Mouse (Mus musculus) MEL (cell line): ENCODE measurements around the gene Dram1. TPM values are rescaled to one million over a fixed set of nuclear protein-coding genes. Genes with fewer than 3 reads are reported as not detected.

ENCODE experiments used
- DNase-seq: peaks from one replicate; pipeline ENCODE4 v3.0.0; 2011; ENCODE audit warnings: low read depth, low spot score
- H3K27ac ChIP-seq: 2 replicates; pipeline ENCODE4 v1.5.1; 2012; ENCODE audit warnings: low read depth, mild to moderate bottlenecking, control low read depth, low read length, moderate library complexity; ENCODE audit not compliant: control insufficient read depth
- H3K27me3 ChIP-seq, 2 experiments: fragments of 150-350 bp in 1 of 2; sonication (generic) in 1 of 2; 2 replicates each; pipeline ENCODE4 v1.6.1; 2012; ENCODE audit warnings: low read length in 2 of 2, mild to moderate bottlenecking in 2 of 2, improper control_type of control experiment in 1 of 2, moderate library complexity in 1 of 2; ENCODE audit not compliant: insufficient read depth in 2 of 2, control insufficient read depth in 1 of 2
- H3K36me3 ChIP-seq, 2 experiments: 2 replicates each; pipeline ENCODE4 v1.6.1; 2012 to 2014; ENCODE audit warnings: low read length in 2 of 2, improper control_type of control experiment in 1 of 2, inconsistent platforms in 1 of 2, mild to moderate bottlenecking in 1 of 2; ENCODE audit not compliant: insufficient read depth in 2 of 2, control insufficient read depth in 1 of 2
- H3K4me1 ChIP-seq, 2 experiments: fragments of 150-350 bp in 1 of 2; sonication (generic) in 1 of 2; 2 replicates each; pipeline ENCODE4 v1.6.1; 2012; ENCODE audit warnings: low read length in 2 of 2, improper control_type of control experiment in 1 of 2, mild to moderate bottlenecking in 1 of 2; ENCODE audit not compliant: insufficient read depth in 2 of 2, control insufficient read depth in 1 of 2
- H3K4me3 ChIP-seq, 2 experiments: fragments of 150-350 bp in 1 of 2; sonication (generic) in 1 of 2; 2 replicates each; pipeline ENCODE4 v1.5.1; 2012; ENCODE audit warnings: low read depth in 2 of 2, low read length in 2 of 2, mild to moderate bottlenecking in 2 of 2, moderate library complexity in 2 of 2, control low read depth in 1 of 2, improper control_type of control experiment in 1 of 2; ENCODE audit not compliant: control insufficient read depth in 1 of 2, insufficient read depth in 1 of 2
- H3K79me2 ChIP-seq: 2 replicates; pipeline ENCODE4 v1.6.1; 2012; ENCODE audit warnings: mild to moderate bottlenecking, low read length, moderate library complexity; ENCODE audit not compliant: control insufficient read depth, poor library complexity, insufficient read depth
- H3K9ac ChIP-seq: 2 replicates; pipeline ENCODE4 v1.6.1; 2012; ENCODE audit warnings: low read depth, mild to moderate bottlenecking, control low read depth, low read length, moderate library complexity; ENCODE audit not compliant: control insufficient read depth, poor library complexity, severe bottlenecking
- H3K9me3 ChIP-seq: fragments of 150-350 bp; sonication (generic); replicated peaks from 2 replicates; pipeline ENCODE4 v1.6.1; 2012; ENCODE audit warnings: mild to moderate bottlenecking, low read length, improper control_type of control experiment, moderate library complexity; ENCODE audit not compliant: insufficient read depth
- BHLHE40 ChIP-seq: IDR thresholded peaks from 2 replicates; pipeline ENCODE4 v1.6.1; 2012; ENCODE audit warnings: low read depth, mild to moderate bottlenecking, inconsistent platforms, low read length, improper control_type of control experiment, borderline replicate concordance
- CTCF ChIP-seq, 3 experiments: IDR thresholded peaks in 2 of 3; conservative IDR thresholded peaks in 1 of 3; 2 replicates each; pipeline ENCODE4 v1.5.1; 2011 to 2012; ENCODE audit warnings: low read length in 3 of 3, low read depth in 2 of 3, mild to moderate bottlenecking in 2 of 3, improper control_type of control experiment in 1 of 3, inconsistent platforms in 1 of 3, mixed read lengths in 1 of 3, moderate library complexity in 1 of 3; ENCODE audit not compliant: control insufficient read depth in 1 of 3, insufficient read depth in 1 of 3, poor library complexity in 1 of 3, severe bottlenecking in 1 of 3
- EP300 ChIP-seq, 2 experiments: IDR thresholded peaks; 2 replicates each; pipeline ENCODE4 v1.6.1; 2011; ENCODE audit warnings: improper control_type of control experiment in 2 of 2, low read length in 2 of 2, low read depth in 1 of 2, mild to moderate bottlenecking in 1 of 2
- GABPA ChIP-seq: IDR thresholded peaks from 2 replicates; pipeline ENCODE4 v1.6.1; 2012; ENCODE audit warnings: low read depth, mild to moderate bottlenecking, inconsistent platforms, low read length, improper control_type of control experiment, moderate library complexity
- HCFC1 ChIP-seq: IDR thresholded peaks from 2 replicates; pipeline ENCODE4 v1.6.1; 2012; ENCODE audit warnings: low read depth, mild to moderate bottlenecking, inconsistent platforms, low read length, improper control_type of control experiment, moderate library complexity
- MAFK ChIP-seq: IDR thresholded peaks from 2 replicates; pipeline ENCODE4 v1.6.1; 2011; ENCODE audit warnings: low read depth, mild to moderate bottlenecking, low read length, improper control_type of control experiment, borderline replicate concordance
- MAX ChIP-seq: IDR thresholded peaks from 2 replicates; pipeline ENCODE4 v1.6.1; 2011; ENCODE audit warnings: low read length, improper control_type of control experiment
- MAZ ChIP-seq: IDR thresholded peaks from 2 replicates; pipeline ENCODE4 v1.6.1; 2012; ENCODE audit warnings: low read depth, mild to moderate bottlenecking, inconsistent platforms, low read length, improper control_type of control experiment
- NELFE ChIP-seq: IDR thresholded peaks from 2 replicates; pipeline ENCODE4 v1.6.1; 2011; ENCODE audit warnings: low read depth, low read length, improper control_type of control experiment
- POLR2AphosphoS2 ChIP-seq: IDR thresholded peaks from 2 replicates; pipeline ENCODE4 v1.6.1; 2011; ENCODE audit warnings: low read length, improper control_type of control experiment
- RAD21 ChIP-seq: IDR thresholded peaks from 2 replicates; pipeline ENCODE4 v1.6.1; 2011; ENCODE audit warnings: mild to moderate bottlenecking, low read depth, low read length, improper control_type of control experiment
- SIN3A ChIP-seq: IDR thresholded peaks from 2 replicates; pipeline ENCODE4 v1.6.1; 2012; ENCODE audit warnings: low read length, improper control_type of control experiment, inconsistent platforms
- SMC3 ChIP-seq: IDR thresholded peaks from 2 replicates; pipeline ENCODE4 v1.6.1; 2011; ENCODE audit warnings: low read depth, low read length, improper control_type of control experiment
- TBP ChIP-seq: IDR thresholded peaks from 2 replicates; pipeline ENCODE4 v1.8.0; 2011; ENCODE audit warnings: low read depth, low read length, improper control_type of control experiment
- TCF12 ChIP-seq: IDR thresholded peaks from 2 replicates; pipeline ENCODE4 v1.6.1; 2014; ENCODE audit warnings: low read depth, mild to moderate bottlenecking, inconsistent platforms, low read length, improper control_type of control experiment, moderate library complexity
- USF1 ChIP-seq: IDR thresholded peaks from 2 replicates; pipeline ENCODE4 v1.6.1; 2014; ENCODE audit warnings: low read depth, mild to moderate bottlenecking, inconsistent platforms, low read length, improper control_type of control experiment, moderate library complexity
- ZC3H11A ChIP-seq: IDR thresholded peaks from 2 replicates; pipeline ENCODE4 v1.6.1; 2012; ENCODE audit warnings: low read depth, mild to moderate bottlenecking, inconsistent platforms, low read length, improper control_type of control experiment
- ZNF384 ChIP-seq: IDR thresholded peaks from 2 replicates; pipeline ENCODE4 v1.6.1; 2012; ENCODE audit warnings: low read depth, mild to moderate bottlenecking, inconsistent platforms, low read length, improper control_type of control experiment
- polyA plus RNA-seq, 2 experiments: library from polyadenylated mRNA; stranded (reverse) in 1 of 2; unstranded in 1 of 2; fragments of >175 nt in 1 of 2; fragments of >200 nt in 1 of 2; gene quantifications; 2 replicates each; pipeline versions ENCODE4 v1.2.1 to v1.2.4; 2012; ENCODE audit warnings: low replicate concordance in 2 of 2, low read depth in 1 of 2; ENCODE audit not compliant: insufficient read length in 2 of 2, insufficient read depth in 1 of 2, missing spikeins in 1 of 2
- total RNA-seq: library from RNA; depleted of rRNA; stranded (reverse); fragments of 300-350 nt; gene quantifications from 2 replicates; pipeline ENCODE4 v1.2.3, GENCODE M21; 2012

Dram1 gene
- total and polyA plus RNA-seq, 3 experiments = 0.17 TPM; not detected in 2

DNA sequence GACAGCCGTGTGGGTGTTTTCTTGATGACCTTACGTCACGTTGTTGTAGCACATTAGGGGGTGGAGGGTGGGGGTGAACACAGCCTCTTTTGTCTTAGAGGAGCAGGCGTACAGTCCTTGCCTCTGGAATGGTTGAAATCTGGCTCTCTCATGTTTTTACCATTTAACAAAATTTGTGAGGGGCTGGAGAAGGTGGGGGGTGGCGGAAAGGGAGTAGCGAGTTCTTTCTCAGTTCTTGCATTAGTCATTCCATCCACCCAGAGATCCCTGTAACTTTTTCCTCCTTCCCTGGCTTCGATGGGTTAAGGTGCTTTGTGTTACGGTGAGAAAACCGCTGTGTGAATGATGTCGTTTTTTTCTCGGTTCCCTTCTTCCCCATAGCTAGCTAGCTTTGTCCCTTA, 41.3 kb upstream of the Dram1 start:
- Histone ChIP-seq H3K9me3 (no peaks in the 10 kb centered on the region), H3K27me3 (no peaks in the 10 kb centered on the region), H3K27ac (no peak overlapping the region), H3K79me2 (no peaks in the 10 kb centered on the region), H3K36me3 (peaks cover 0 to 7% of the 10 kb centered on the region in 2 experiments; a peak in 2 of 4 replicates), H3K9ac (no peak overlapping the region), H3K4me1 (no peaks in the 10 kb centered on the region), H3K4me3 (no peak overlapping the region)
- DNase-seq = no peak
- TF ChIP-seq NELFE = no peak
- TF ChIP-seq TCF12 = no peak
- no peak for TF ChIP-seq MAZ
- no peak for TF ChIP-seq CTCF (IDR thresholded peaks at IDR 0.05 in 2 of 3, conservative IDR thresholded peaks at IDR 0.05 in 1 of 3; ENCODE audit: control insufficient read depth in 1 of 3, insufficient read depth in 1 of 3, low read depth in 2 of 3, low read length in 3 of 3, poor library complexity in 1 of 3, severe bottlenecking in 1 of 3)
- TF ChIP-seq HCFC1 = no peak
- no peak for TF ChIP-seq POLR2AphosphoS2
- TF ChIP-seq SMC3 = no peak
- TF ChIP-seq EP300 (IDR thresholded peaks at IDR 0.05; ENCODE audit: low read depth in 1 of 2, low read length in 2 of 2) = no peak
- no peak for TF ChIP-seq ZNF384
- TF ChIP-seq BHLHE40 = no peak
- no peak for TF ChIP-seq SIN3A
- no peak for TF ChIP-seq MAX
- no peak for TF ChIP-seq USF1
- TF ChIP-seq ZC3H11A = no peak
- TF ChIP-seq MAFK = no peak
- no peak for TF ChIP-seq RAD21

DNA sequence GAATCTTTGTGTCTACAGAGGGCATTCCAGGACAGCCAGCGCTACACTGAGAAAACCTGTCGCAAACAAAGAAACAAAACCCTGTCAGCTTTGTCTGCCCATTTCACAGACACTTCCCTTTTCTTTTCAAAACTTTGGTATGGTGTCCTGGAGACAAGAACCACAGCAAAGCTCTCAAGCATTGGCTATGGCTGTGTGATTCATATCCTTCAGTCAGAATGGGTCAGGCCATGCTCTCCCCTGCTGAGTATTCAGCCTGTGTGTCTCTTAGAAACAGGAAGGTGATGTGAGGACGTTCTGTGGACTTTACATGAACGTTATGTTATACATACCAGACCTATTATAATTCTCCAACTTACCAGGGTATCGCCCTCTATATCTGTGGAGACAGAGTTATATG, 38.8 kb upstream of the Dram1 start:
- no peaks in the 10 kb centered on the region for H3K27me3 ChIP-seq
- H3K4me1 ChIP-seq = no peaks in the 10 kb centered on the region
- no peak overlapping the region for H3K4me3 ChIP-seq
- TF ChIP-seq TBP = no peak
- no peak for TF ChIP-seq GABPA
- H3K79me2 ChIP-seq = no peaks in the 10 kb centered on the region
- no peak overlapping the region for H3K9ac ChIP-seq
- peaks cover 0 to 10% of the 10 kb centered on the region in 2 experiments; a peak in 2 of 4 replicates for H3K36me3 ChIP-seq
- H3K9me3 ChIP-seq = no peaks in the 10 kb centered on the region
- DNase-seq = no peak
- H3K27ac ChIP-seq = no peak overlapping the region
